Mouse (Mus musculus): ENCODE results near the gene Rell1.
"Not testable (repeated sequence)": the region's sequence is repeated elsewhere in the genome, so short reads cannot be mapped to it uniquely, and the experiment has no call there.

The Rell1 gene

GRCm38 (mm10) chr5:63897001-63897819 lies 71.5 kb downstream of the Rell1 start:
- DNase-seq (ENCODE audit: low spot score in 2 of 2): not testable (repeated sequence)

- DNase-seq (ENCODE audit: low spot score in 2 of 2): no peak
These were observed 76.8 kb downstream of the Rell1 start for GRCm38 (mm10) chr5:63891912-63892311.

- no peak for DNase-seq (ENCODE audit: low spot score in 2 of 2)
These were observed 77.5 kb downstream of the Rell1 start for GRCm38 (mm10) chr5:63891241-63891640.

GRCm38 (mm10) chr5:63887111-63887510 lies 81.6 kb downstream of the Rell1 start:
- no peak for DNase-seq (ENCODE audit: low spot score in 2 of 2)

- DNase-seq (ENCODE audit: low spot score in 2 of 2): no peak
These were observed 82.0 kb downstream of the Rell1 start for GRCm38 (mm10) chr5:63886709-63887108.

GRCm38 (mm10) chr5:63886292-63886691 lies 82.4 kb downstream of the Rell1 start:
- no peak for DNase-seq (ENCODE audit: low spot score in 2 of 2)

GRCm38 (mm10) chr5:63879026-63879425 lies 89.7 kb downstream of the Rell1 start:
- DNase-seq (ENCODE audit: low spot score in 2 of 2): no peak

- DNase-seq (ENCODE audit: low spot score in 2 of 2): no peak
These were observed 92.6 kb downstream of the Rell1 start for GRCm38 (mm10) chr5:63876081-63876480.

- no peak for DNase-seq (ENCODE audit: low spot score in 2 of 2)
These were observed 93.8 kb downstream of the Rell1 start for GRCm38 (mm10) chr5:63874880-63875279.

- peak in 1 of 2 experiments; percentile 27 for DNase-seq (ENCODE audit: low spot score in 2 of 2)
These were observed 96.3 kb downstream of the Rell1 start for GRCm38 (mm10) chr5:63872176-63872932.

- DNase-seq (ENCODE audit: low spot score in 2 of 2): no peak
These were observed 101.3 kb downstream of the Rell1 start for GRCm38 (mm10) chr5:63867421-63867820.

GRCm38 (mm10) chr5:63858901-63859300 lies 109.8 kb downstream of the Rell1 start:
- DNase-seq (ENCODE audit: low spot score in 2 of 2): no peak

Data from cerebellum, postnatal 4 days (tissue).